Mouse (Mus musculus): ENCODE measurements around the gene Kpnb1.

DNA sequence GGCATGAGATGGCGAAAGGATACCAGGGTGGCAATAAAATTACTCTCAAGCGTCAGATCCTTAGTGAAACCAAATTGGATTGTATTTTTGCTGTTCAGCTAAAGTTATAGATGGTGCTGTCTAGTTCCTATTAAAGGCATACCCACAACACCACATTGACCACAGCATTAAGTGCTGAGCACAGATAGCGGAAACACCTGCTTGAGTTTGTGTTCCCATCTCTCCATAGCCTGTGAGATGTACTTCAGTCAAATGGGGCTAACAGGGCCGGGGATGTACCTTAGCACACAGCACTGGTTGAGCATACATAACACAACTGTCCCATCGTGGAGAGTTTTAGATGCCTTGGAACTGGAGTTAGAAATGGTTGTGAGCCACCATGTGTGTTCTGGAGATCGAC is 3.3 kb upstream of the Kpnb1 start:
- TF ChIP-seq TAL1 (IDR thresholded peaks at IDR 0.05; ENCODE audit: low read length) (no peak), GATA1 (IDR thresholded peaks at IDR 0.05; ENCODE audit: low read length) (no peak)
